Mouse (Mus musculus) frontal cortex, postnatal 36 days (tissue): ENCODE measurements at regions not wholly inside any gene's neighbourhood (a gene's known extent, or its start where the extent isn't known, plus 50 kb on each side); places are given as distances from the start of the nearest gene placed in this dataset.
"Not testable (repeated sequence)": the region's sequence is repeated elsewhere in the genome, so short reads cannot be mapped to it uniquely, and the experiment has no call there.

ENCODE experiments used
- DNase-seq, 2 experiments: peaks; one replicate each; pipeline ENCODE4 v3.0.0; 2022; ENCODE audit warnings: low spot score in 2 of 2

- DNase-seq: no peak
Measured at GRCm38 (mm10) chr17:63704991-63705390, 157.9 kb upstream of the Fer start.

- no peak for DNase-seq
Measured at GRCm38 (mm10) chr17:63712937-63713336, 149.9 kb upstream of the Fer start.

GRCm38 (mm10) chr17:63715687-63716086 is 147.2 kb upstream of the Fer start:
- no peak for DNase-seq

- DNase-seq: no peak
Measured at GRCm38 (mm10) chr17:63716161-63716560, 146.7 kb upstream of the Fer start.

- DNase-seq: no peak
Measured at GRCm38 (mm10) chr17:63717051-63717578, 145.7 kb upstream of the Fer start.

GRCm38 (mm10) chr17:63718972-63719715 is 143.7 kb upstream of the Fer start:
- no peak for DNase-seq

GRCm38 (mm10) chr17:63719771-63720170 is 143.1 kb upstream of the Fer start:
- no peak for DNase-seq

GRCm38 (mm10) chr17:63720883-63721282 is 142.0 kb upstream of the Fer start:
- no peak for DNase-seq

- DNase-seq: peak; percentile 35 to 51
Measured at GRCm38 (mm10) chr17:63722434-63723004, 140.3 kb upstream of the Fer start.

GRCm38 (mm10) chr17:63738206-63738605 is 124.7 kb upstream of the Fer start:
- DNase-seq: no peak

GRCm38 (mm10) chr17:63739710-63740109 is 123.2 kb upstream of the Fer start:
- DNase-seq: no peak

GRCm38 (mm10) chr17:63749257-63749656 is 113.6 kb upstream of the Fer start:
- DNase-seq: not testable (repeated sequence)

- DNase-seq: no peak
Measured at GRCm38 (mm10) chr17:63754399-63754798, 108.5 kb upstream of the Fer start.

GRCm38 (mm10) chr17:63757896-63758695 is 104.8 kb upstream of the Fer start:
- DNase-seq: no peak

GRCm38 (mm10) chr17:63758817-63759404 is 104.0 kb upstream of the Fer start:
- DNase-seq: no peak

- no peak for DNase-seq
Measured at GRCm38 (mm10) chr17:63761058-63761457, 101.8 kb upstream of the Fer start.

GRCm38 (mm10) chr17:63771111-63771510 is 91.8 kb upstream of the Fer start:
- no peak for DNase-seq

- DNase-seq: no peak
Measured at GRCm38 (mm10) chr17:63784381-63785116, 78.3 kb upstream of the Fer start.

GRCm38 (mm10) chr17:63786444-63786843 is 76.4 kb upstream of the Fer start:
- DNase-seq: no peak

- no peak for DNase-seq
Measured at GRCm38 (mm10) chr17:63794352-63794751, 68.5 kb upstream of the Fer start.

GRCm38 (mm10) chr17:63798381-63798780 is 64.5 kb upstream of the Fer start:
- DNase-seq: no peak
